Mouse (Mus musculus): ENCODE data around the gene Krt84.

DNA sequence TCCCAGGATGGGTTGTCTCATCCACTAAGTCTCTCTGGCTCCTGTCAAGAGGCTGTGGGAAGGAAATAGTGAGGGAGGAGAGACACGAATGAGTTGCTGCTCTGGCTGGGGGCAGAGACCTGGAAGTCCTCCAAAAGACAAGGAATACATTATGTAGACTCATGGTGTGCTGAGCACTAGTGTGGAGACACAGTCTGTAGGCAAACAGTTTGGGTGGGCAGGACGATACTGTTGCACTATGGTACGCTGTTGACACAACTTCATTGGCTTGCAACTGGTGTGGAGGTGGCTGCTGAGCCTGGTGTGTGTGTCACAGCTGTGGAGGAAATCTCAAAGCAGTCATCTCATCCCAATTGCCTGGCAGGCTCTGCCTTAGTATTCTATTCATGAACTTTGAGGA lies 49.1 kb upstream of the Krt84 start:
- no peak for TF ChIP-seq CTCF (IDR thresholded peaks at IDR 0.05; ENCODE audit: control insufficient read depth, insufficient read depth, insufficient replicate concordance, low read depth, low read length)
- TF ChIP-seq POLR2A (IDR thresholded peaks at IDR 0.05; ENCODE audit: control insufficient read depth, low read depth, low read length), result no peak

All from testis, adult 2 months (tissue).